Mouse (Mus musculus) mesoderm, embryonic 11.5 days (tissue): Measurements from ENCODE around the gene Slc12a1.
A peak's percentile ranks its signal among the peaks of the same experiment; 100 is the strongest.

Experiments used
- DNase-seq: peaks from one replicate; pipeline ENCODE4 v3.0.0-alpha.2; 2012; ENCODE audit warnings: low read depth, low spot score

Gene Slc12a1

GRCm38 (mm10) chr2:125254630-125255029 is 102.3 kb downstream of the Slc12a1 start:
- DNase-seq, result no peak

GRCm38 (mm10) chr2:125255886-125256285 is 103.6 kb downstream of the Slc12a1 start:
- DNase-seq, result no peak

- peak; percentile 43 for DNase-seq
Observed at GRCm38 (mm10) chr2:125259230-125260120, 107.2 kb downstream of the Slc12a1 start.

- no peak for DNase-seq
Observed at GRCm38 (mm10) chr2:125260326-125260725, 108.0 kb downstream of the Slc12a1 start.

- DNase-seq, result peak; percentile 38
Observed at GRCm38 (mm10) chr2:125263056-125263455, 110.8 kb downstream of the Slc12a1 start.

- DNase-seq, result no peak
Observed at GRCm38 (mm10) chr2:125263753-125264152, 111.4 kb downstream of the Slc12a1 start.

- peak; percentile 35 for DNase-seq
Observed at GRCm38 (mm10) chr2:125268876-125269275, 116.6 kb downstream of the Slc12a1 start.

GRCm38 (mm10) chr2:125275617-125276016 is 123.3 kb downstream of the Slc12a1 start:
- DNase-seq, result no peak

- DNase-seq, result no peak
Observed at GRCm38 (mm10) chr2:125276692-125277091, 124.4 kb downstream of the Slc12a1 start.

GRCm38 (mm10) chr2:125278474-125278873 is 126.2 kb downstream of the Slc12a1 start:
- DNase-seq, result no peak
